Mouse (Mus musculus): ENCODE measurements around the gene Fam171a1. TPM values are rescaled to one million over a fixed set of nuclear protein-coding genes. Genes with fewer than 3 reads are reported as not detected.
"Not testable (repeated sequence)": the region's sequence is repeated elsewhere in the genome, so short reads cannot be mapped to it uniquely, and the experiment has no call there.

The Fam171a1 gene
- total RNA-seq, 2 experiments from 2014 or later: 76.3 to 78.7 TPM

DNA sequence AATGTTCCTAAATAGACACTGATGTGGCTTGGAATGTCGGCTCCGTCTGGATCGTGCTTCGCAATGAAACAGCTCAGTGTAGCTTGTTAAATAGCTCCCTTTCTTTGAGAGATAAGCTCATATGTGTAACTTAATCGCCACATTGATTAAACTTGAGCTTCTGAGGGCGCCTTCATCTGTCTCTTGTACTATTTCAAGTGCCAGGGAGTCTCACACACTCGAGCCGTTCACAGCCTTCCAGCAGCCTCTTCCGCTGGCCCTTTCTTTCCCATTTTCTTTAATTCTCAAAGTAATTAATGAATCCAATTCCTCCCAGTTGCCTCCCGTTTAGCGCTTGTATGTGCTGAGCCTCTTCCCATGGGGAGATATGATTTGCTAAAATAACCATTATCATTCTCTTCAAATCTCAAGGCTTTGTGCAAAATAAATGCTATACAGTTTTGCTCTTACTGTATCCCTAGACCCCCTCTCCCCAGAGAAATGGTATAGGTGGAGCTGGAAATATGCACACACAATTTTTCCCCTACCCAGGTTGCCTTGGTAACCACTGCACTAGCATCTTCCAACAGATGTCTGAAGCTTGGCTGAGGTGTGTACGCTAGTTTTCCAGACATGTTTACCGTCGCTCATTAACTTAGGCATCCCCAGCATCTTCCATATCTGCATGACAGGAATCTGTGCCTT, 54.8 kb downstream of the Fam171a1 start:
- DNase-seq (ENCODE audit: low spot score in 2 of 2): no peak

DNA sequence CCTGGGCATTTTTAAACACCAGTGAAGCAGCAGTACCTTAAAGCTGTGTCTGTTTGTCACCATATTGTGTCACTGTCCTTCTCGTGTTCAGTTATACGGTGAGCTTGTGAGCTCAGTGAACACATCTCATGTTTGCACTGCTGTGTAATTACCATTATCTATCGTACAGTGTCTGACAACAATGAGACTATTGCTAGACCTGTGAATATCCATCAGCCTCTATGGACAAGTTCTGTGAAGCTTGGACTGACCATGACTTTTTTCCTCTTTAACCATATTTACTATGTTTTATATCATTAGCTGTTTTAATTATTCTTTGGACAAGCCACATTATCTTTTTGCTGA, 55.4 kb downstream of the Fam171a1 start:
- DNase-seq (ENCODE audit: low spot score in 2 of 2): no peak

DNA sequence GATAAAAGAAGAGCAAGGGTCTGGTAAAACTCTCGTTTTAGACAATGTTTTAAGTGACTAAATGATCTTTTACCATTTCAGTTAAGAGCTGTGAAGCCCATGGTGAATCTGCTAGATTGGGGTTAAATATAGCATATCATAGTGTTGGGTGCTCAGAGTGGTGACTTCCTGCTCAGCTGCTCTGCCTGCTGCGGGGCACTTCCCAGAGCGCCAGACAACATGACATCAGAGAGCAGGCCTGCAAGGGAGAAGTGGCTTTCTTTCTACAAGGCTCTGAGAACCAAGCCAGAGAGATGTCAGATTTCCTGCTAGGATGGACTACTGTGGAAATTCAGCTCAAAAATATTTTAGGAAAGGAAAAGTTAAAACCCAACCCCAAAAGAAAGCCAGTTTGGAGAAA, 57.8 kb downstream of the Fam171a1 start:
- DNase-seq (ENCODE audit: low spot score in 2 of 2): no peak

DNA sequence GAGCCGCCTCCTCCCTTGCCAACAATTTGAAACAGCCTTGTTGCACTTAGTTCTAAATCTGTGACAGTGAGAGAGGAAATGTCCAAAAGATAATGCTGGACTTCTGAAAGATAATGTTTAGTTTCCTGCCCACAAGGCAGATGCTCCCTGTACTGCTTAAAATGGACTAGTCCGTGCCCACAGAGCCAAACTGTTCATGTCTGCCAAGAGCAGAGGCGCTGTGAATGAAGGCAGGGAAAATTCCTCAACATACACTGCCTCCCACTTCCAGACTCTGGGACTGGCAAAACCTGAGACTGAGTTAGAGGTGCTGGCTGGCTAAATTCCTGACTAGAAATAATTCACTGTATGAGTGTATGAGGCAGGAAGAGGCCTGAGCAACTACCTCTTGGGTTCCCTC, 58.6 kb downstream of the Fam171a1 start:
- peak; percentile 73 to 87 for DNase-seq (ENCODE audit: low spot score in 2 of 2)

DNA sequence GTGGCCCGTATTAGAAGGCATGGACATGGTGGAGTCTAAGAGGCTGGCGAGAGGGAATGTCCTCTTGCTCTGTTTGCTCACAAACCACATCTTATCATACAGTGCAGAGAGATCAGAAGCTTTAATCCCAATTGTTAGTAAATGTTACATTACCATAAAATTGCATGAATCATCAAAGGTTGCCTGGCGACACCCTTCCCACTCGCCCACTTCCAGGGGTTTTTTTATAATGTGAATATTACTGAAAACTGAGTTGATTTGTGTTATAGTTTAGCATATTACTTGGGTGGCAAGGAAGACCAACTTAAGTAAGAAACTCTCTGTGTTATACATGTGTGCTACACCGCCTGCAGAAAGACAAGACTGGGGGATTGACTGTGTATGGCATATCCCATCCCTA, 60.9 kb downstream of the Fam171a1 start:
- peak in 1 of 2 experiments; percentile 54 for DNase-seq (ENCODE audit: low spot score in 2 of 2)

DNA sequence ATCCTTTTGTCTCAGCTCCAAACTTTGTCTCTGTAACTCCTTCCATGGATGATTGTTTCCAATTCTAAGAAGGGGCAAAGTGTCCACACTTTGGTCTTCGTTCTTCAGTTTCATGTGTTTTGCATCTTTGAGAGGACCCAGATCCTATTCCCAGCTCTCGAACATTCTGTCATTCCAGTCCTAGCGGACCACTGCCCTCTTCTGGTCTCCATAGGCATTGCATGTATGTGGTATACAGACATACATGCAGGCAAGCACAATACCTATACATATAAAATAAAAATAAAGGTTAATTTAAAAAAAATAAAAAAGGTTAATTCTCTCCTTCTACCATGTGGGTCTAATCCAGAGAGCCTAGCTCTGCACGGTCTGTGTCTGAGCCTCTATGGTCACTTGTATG, 62.0 kb downstream of the Fam171a1 start:
- not testable (repeated sequence) for DNase-seq (ENCODE audit: low spot score in 2 of 2)

DNA sequence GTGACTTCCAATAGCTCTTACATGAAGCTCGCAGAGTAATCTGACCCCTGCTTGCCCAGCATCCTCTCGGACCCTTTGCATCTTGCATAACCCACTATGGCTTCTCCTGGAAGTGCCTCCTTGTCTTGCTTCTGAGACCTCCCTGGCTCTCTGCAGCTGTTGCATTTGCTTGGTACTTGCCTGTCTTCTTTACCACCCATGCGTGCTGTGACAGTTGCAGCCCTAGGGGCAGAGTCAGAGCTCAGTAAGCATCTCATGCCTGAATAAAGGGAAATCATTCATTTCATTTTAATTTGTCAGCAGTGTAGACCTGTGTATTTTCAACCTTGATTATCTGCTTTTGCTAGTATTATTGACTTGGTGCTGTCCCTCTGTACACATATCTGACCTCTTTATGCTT, 62.7 kb downstream of the Fam171a1 start:
- DNase-seq (ENCODE audit: low spot score in 2 of 2): no peak

DNA sequence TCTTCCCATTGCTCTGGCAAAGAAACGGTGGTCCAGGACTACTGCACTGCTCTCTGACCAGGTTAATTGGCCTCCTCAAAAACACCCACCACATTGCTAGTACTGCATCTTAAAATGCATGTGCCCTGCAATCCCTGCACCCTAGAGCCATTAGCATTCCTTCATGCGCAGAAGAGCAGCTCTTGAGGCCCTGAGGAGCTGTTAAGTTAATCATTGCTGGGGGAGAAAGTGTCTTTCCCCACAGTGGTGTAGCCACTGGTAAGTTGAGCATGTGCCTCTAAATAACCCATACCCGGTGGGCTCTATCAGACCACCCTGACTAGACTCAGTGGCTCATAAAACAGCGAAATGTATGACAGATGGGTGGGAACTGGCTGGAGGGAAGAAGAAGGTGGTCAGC, 66.5 kb downstream of the Fam171a1 start:
- no peak for DNase-seq (ENCODE audit: low spot score in 2 of 2)

DNA sequence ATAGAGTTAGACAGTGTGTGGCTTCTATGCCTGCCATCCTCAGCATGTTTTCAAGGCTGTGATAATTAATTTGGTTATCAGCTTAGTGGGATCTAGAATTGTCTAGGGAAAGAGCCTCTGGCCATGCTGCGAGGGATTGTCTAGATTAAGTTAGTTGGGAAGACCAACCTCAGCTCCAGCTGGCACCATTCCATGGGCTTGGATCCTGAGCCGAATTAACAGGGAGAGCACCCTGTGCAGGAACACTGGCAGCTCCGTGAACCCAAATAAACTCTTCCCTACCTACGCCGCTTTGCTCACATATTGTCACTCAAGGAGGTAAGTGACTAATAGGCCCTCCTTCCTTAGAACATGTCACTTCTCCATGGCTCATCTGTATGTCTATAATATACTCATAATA, 69.6 kb downstream of the Fam171a1 start:
- DNase-seq (ENCODE audit: low spot score in 2 of 2): no peak

DNA sequence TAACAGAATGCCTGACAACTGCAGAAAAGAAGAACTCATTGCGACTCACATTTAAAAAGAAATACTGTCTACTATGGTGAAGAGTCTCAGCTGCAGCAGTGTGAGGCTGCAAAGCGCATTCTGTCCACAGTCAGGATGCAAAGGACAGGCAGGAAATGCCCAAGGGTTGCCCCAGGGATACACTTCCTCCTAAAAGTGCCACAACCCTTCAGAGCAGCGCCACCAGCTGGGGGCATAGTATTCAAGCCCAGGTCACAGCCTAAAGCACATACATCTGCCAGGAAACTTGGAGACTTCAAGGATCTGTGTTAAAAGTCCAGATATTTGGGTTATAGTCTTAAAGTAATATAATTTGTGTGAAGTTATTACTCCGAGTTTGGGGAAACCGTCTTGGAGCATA, 71.3 kb downstream of the Fam171a1 start:
- no peak for DNase-seq (ENCODE audit: low spot score in 2 of 2)

DNA sequence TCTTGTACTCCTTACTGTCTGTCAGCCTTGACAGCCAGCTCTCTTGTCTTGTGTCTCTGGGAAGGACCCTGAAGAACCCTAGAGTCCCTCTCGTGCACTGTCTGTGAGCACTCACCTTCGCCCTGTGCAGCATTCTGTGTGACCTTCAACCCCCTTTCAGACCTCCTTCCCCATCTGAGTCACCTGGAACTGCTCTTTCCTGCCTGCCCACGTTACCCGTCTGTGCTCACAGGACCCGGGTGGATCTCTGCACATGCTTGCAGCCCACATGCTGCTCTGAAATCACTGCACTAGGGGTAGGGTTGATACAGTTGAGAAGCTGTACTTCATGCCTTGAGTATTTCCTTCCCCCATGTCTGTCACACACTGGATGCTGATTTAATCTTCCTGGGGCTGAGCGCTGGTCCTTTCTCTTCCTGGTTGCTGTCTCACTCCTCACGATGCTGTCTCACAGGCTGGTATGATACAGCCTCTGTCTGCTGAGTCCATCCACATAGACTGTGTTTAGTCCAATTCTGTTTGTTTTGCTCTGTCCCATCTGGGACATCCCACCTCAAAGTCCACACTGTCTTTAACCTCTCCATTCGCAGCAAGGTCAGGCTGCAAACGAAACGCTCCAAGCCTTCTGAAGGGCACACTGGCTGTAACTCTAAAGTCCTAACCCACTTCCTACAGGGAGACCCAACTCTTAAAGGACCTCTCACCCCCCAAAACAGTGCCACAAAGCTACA, 74.9 kb downstream of the Fam171a1 start:
- DNase-seq (ENCODE audit: low spot score in 2 of 2): peak in 1 of 2 experiments; percentile 51

DNA sequence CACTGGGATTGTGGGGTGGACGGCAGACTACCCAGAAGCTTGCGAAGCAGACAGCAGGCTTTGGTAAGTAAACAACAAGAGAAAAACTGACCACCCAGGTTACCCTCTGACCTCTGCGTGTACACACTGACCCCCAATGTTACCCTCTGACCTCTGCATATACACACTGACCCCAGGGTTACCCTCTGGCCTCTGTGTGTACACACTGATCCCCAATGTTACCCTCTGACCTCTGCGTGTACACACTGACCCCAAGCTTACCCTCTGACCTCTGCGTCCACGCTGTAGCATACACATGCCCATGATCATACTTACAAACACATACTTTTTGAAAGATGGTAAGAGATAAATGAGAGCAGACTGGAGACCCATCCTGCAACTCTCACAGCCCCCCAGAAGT, 77.1 kb downstream of the Fam171a1 start:
- no peak for DNase-seq (ENCODE audit: low spot score in 2 of 2)

DNA sequence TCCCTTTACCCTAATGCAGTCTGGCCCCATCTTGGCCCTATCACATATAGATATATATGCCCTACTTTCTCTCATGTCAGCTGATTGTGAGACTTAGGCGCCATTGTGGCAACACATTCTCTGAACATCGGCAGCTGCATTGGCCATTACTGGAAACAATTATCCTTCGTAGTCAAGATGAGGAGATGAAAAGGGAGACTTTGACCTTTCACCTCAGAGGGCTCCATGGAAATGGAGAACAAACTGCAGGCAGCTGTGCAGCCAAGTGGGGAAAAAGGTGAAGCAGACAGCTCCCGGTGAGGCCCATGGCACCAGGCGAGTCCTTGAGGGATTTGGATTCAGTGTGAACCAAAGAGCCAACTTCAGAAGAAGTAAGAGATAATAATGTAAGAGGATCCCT, 81.5 kb downstream of the Fam171a1 start:
- no peak for DNase-seq (ENCODE audit: low spot score in 2 of 2)

DNA sequence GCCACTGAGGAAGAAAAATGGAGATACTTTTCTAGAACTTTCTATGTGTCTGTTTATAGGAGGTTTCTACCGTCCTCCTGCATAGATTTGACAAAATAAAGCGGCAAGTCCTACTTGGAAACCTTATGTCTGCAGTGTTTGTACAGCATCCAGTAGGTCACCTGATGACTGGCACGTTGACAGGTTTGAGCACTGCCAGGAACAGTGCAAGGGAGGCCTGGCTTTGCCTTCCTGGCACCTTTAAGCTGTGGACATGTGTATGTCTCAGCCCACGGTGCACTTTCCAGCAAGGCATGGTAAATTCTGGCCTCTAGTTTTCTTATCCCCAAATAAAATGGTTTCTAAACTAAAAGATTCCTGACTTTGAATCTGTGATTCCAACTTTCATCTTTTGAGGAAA, 86.4 kb downstream of the Fam171a1 start:
- DNase-seq (ENCODE audit: low spot score in 2 of 2): no peak

DNA sequence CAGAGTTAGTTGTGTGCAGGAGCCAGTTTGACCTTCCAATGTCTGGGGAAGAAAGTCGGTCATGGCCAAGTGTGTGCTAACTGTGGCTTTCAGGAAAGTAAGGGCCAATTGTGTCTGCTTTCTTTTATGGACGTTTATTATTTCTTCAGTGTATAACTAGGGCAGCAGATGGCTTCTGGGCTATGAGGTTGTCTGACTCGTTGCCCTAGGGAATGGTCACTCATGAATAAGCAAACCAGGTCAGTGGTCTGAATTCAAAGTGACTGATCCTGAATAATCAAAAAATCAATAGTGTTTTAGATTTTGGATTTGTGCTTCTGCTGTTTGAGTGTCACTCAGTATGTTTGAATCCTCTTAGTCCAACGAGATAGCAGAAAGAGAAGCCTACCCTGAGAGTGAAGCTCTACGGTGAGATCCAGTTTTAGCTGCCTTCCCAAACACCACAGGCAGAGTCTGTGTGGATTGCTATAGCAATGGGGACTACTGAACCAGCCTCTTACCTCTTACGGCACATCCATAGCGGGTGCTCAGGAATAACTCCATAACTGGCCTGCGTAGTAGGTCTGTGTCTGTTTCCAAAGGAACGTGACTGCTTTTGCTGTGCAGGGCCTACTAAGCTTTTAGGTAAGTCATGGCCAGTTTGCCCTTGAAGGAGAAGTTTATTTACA, 93.1 kb downstream of the Fam171a1 start:
- no peak for DNase-seq (ENCODE audit: low spot score in 2 of 2)

DNA sequence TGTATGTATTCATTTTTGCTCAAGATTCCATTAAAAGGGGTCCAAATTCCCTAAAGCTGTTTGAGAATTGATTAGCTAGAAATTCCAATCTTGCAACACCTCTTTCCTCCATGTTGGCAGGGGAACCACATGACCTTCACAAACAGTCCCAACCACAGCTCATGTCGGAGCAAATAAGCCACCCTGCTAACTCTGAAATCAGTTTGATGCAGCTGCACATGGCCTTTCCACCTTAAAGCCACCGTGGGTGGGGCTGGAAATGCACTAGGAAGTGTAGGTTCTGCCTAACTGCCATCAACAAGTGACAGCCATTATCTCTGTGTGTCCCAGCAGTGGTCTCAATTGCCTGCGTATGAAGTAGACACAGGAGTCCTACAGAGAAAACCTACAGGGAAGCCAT, 101.5 kb downstream of the Fam171a1 start:
- DNase-seq (ENCODE audit: low spot score in 2 of 2): no peak

DNA sequence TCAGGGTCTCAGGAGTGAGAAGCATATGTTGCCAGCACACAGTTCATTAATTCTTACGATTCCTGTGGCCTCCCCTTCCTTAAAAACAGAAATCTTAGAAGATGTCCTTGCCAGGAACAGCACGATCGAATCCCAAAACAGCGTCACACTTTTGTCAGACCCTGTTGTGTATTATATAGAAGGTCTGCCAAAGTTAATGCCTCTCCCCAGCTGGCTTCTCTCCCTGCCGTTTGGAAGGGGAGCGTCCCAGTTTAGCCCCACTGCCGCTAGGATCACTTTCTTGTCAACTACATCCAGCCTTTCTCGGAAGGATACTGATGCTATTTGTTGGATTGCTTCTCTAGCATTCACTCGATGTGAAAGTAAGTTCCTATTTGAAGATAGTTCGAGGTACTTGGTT, 102.6 kb downstream of the Fam171a1 start:
- no peak for DNase-seq (ENCODE audit: low spot score in 2 of 2)

DNA sequence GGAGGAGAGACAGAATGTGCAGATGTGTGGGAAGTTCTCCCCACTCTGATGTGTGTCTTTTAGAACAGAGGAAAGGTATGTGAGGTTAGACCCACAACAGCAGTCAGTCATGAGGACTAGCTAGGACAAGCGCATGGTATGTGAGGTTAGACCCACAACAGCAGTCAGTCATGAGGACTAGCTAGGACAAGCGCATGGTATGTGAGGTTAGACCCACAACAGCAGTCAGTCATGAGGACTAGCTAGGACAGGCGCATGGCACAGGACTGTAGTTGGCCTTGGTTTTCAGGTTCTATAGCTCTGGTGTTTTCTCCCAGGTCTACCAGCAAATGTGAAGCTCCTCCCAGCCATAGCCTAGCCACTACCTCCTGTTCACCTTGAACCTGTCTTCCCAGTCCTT, 103.6 kb downstream of the Fam171a1 start:
- DNase-seq (ENCODE audit: low spot score in 2 of 2): not testable (repeated sequence)

DNA sequence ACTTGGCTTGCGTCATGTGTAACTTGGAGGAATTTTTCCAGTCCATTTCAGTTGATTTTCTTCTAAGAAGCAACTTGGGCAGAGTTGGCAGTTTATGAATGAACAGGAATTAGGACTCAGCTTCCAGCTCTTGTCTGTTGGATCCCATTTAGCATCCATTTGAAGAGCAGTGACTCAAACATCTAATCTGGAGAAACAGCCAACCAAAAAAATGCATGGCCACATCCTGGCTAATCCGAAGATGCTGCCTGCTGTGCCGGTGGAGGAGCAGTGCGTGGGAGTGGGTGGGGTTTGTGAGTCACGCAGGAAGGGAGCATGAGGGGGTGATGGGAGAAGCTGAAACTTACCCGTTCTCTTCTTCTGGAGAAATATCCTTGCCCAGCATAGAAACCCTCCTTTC, 104.2 kb downstream of the Fam171a1 start:
- DNase-seq (ENCODE audit: low spot score in 2 of 2): peak; percentile 64 to 70

DNA sequence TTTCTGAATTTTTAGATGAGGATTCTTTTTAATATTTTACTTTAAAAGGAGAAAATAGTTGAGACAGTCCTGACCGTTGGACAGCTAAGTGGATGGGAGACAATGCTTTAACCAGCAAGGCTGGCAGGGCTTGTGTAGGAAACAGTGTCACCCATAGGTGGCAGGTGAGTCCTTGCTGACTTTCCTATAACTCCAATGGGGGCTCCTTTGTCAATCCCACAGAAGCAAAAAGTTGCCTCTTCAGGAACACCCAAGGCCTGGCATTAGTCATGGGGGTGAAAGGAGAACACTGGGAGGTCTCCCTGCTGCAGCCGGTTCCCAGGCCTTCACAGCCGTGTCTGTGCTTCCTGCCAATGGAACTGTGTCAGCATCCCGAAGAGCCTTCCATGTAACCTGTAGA, 114.5 kb downstream of the Fam171a1 start:
- peak in 1 of 2 experiments; percentile 41 for DNase-seq (ENCODE audit: low spot score in 2 of 2)

DNA sequence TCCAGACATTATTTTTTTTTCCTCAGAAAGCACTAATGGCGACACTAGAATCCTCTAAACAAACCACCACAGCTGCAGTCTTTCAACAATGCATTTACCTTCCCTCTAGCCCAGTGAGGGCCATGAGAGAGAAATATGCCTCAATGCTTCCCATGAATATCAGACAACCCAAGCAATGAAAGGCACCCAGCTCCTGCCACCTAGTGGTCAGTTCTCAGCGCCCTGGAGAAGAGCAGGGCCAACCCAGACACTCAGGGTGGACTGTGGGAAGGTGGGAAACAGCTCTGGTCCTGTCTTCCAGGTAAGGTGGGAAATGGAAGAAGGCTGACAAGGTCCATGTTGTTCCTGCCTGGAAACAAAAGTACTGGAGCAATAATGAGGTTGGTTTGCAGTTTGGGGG, 115.0 kb downstream of the Fam171a1 start:
- DNase-seq (ENCODE audit: low spot score in 2 of 2): peak; percentile 48 to 87

DNA sequence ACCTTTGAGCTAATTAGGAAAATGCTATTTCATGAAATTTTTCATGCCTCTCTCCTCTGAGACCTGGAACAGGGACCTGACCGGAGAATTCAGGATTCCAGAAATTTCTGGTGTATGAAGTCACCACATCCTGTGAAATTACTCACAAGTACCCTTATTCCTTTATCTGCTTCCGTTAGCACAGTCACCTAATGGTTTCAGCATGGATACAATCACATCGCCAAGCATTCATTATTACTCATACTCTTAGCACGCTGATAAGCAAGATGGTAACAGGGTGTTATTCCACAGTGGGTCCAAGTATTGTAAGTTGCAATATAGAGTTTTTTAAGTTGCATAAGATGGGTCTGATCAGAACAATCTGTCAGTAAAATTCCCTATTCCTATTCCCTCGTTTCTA, 125.2 kb downstream of the Fam171a1 start:
- no peak for DNase-seq (ENCODE audit: low spot score in 2 of 2)

DNA sequence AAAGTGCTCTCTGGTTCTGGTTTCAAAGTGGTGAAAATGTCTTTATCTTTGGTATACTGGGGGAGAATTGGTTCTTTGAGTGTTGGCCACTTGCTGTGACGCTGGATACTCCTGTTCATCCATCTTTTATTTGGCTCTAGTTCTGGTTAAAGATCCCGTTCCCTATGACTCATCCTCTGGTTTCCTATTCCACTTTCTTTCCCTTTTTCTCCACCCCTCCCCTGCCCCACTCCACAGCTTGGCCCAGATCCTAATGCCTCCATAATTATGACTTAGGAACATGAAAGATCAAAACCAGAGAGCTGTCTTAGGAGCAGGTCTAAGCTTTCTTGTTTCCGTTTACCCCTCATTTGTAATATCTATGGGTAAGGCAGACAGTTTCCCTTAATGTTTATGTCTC, 130.2 kb downstream of the Fam171a1 start:
- DNase-seq (ENCODE audit: low spot score in 2 of 2): no peak

Data from layer of hippocampus, adult 18-20 months (tissue).